Mouse (Mus musculus) heart, embryonic 13.5 days (tissue): Measurements from ENCODE around the gene 2510039O18Rik. TPM values are rescaled to one million over a fixed set of nuclear protein-coding genes. Genes with fewer than 3 reads are reported as not detected.

Experiments used
- ATAC-seq: fragments of 200-750 bp; cut with Nextera tagmentation; 2 replicates; pipeline ENCODE4 v1.8.0; 2017; ENCODE audit warnings: moderate TSS enrichment; ENCODE audit not compliant: insufficient number of reproducible peaks, low FRiP score, low TSS enrichment; ENCODE audit errors: extremely low read depth
- H3K27ac ChIP-seq: fragments of 300-500 bp; sonication (generic); replicated peaks from 2 replicates; pipeline ENCODE4 v1.5.1; 2015; ENCODE audit warnings: moderate library complexity, mild to moderate bottlenecking, inconsistent platforms
- H3K27me3 ChIP-seq: fragments of 300-500 bp; sonication (generic); replicated peaks from 2 replicates; pipeline ENCODE4 v1.6.1; 2015; ENCODE audit warnings: mild to moderate bottlenecking, inconsistent platforms
- H3K36me3 ChIP-seq: fragments of 300-500 bp; sonication (generic); 2 replicates; pipeline ENCODE4 v1.6.1; 2015; ENCODE audit warnings: mild to moderate bottlenecking, inconsistent platforms
- H3K4me1 ChIP-seq: fragments of 300-500 bp; sonication (generic); 2 replicates; pipeline ENCODE4 v1.6.1; 2015; ENCODE audit warnings: inconsistent platforms
- H3K4me2 ChIP-seq: fragments of 300-500 bp; sonication (generic); 2 replicates; pipeline ENCODE4 v1.6.1; 2015; ENCODE audit warnings: inconsistent platforms, mild to moderate bottlenecking, moderate library complexity
- H3K4me3 ChIP-seq: fragments of 300-500 bp; sonication (generic); 2 replicates; pipeline ENCODE4 v1.5.1; 2015; ENCODE audit warnings: moderate library complexity, mild to moderate bottlenecking, inconsistent platforms
- H3K9ac ChIP-seq: fragments of 300-500 bp; sonication (generic); 2 replicates; pipeline ENCODE4 v1.6.1; 2015; ENCODE audit warnings: inconsistent platforms, mild to moderate bottlenecking, moderate library complexity
- H3K9me3 ChIP-seq: fragments of 300-500 bp; sonication (generic); 2 replicates; pipeline ENCODE4 v1.6.1; 2016; ENCODE audit warnings: inconsistent platforms
- WGBS: fragments of 180-500 bp; shearing (Covaris S2); methylation state at CpG from one replicate; pipeline ENCODE4 v1.1.7; 2015; ENCODE audit warnings: mixed read lengths; 5-methylcytosine and 5-hydroxymethylcytosine counted together
- polyA plus RNA-seq: library from polyadenylated mRNA; unstranded; fragments of >200 nt; fragmentation: Nextera tagmentation; extraction: Ambion mirVana; gene quantifications from 2 replicates; pipeline ENCODE4 v1.2.1, GENCODE M21; 2015

Gene 2510039O18Rik
- polyA plus RNA-seq, 1 experiment from 2014 or later: 12.4 TPM

DNA sequence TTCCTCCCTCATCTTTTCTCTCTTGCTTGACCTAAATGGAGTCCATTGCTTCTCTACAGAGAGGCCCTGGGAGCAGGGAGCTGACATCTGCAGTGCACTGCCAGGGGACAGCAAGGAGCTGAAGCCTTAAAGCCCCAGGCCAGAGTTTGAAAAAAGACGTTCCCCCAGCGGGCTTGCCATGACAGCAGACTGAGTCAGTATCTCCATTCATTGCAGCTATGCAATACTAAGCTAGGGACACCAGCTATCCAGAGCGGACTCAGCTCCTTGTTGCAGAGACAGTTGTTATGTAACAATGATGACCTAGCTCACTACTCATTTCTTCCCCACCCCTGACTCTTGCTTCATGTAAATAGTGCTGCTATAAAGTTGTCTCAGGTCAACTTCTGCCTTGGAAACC lies 54.6 kb downstream of the 2510039O18Rik start:
- WGBS: 80% methylated on average over 3 of the region's 3 CpGs
- no peak overlapping the region for H3K4me2 ChIP-seq
- H3K4me3 ChIP-seq: no peak overlapping the region
- H3K27ac ChIP-seq: no peak overlapping the region
- no peaks in the 10 kb centered on the region for H3K9me3 ChIP-seq
- H3K27me3 ChIP-seq: peaks cover 17% of the 10 kb centered on the region
- no peak for ATAC-seq
- peaks cover 15% of the 10 kb centered on the region for H3K4me1 ChIP-seq
- H3K9ac ChIP-seq: no peak overlapping the region
- no peaks in the 10 kb centered on the region for H3K36me3 ChIP-seq

Other genes with a start within 250 kb of the 2510039O18Rik start
- not detected in 2 replicates for gene Zfp534, start 238.3 kb upstream of the 2510039O18Rik start, polyA plus RNA-seq
- gene Zfp984, start 131.1 kb upstream of the 2510039O18Rik start, polyA plus RNA-seq: 8.5 and 9.1 TPM in 2 replicates
- 3.6 and 3.9 TPM in 2 replicates for gene Zfp933, start 92.5 kb upstream of the 2510039O18Rik start, polyA plus RNA-seq
- gene Miip, start 72.1 kb upstream of the 2510039O18Rik start, polyA plus RNA-seq: 27.2 and 27.6 TPM in 2 replicates
- 7.5 and 8.0 TPM in 2 replicates for gene Fv1, start 71.9 kb upstream of the 2510039O18Rik start, polyA plus RNA-seq
- gene Mfn2, start 36.2 kb upstream of the 2510039O18Rik start, polyA plus RNA-seq: 102 and 105 TPM in 2 replicates
- 43.7 and 49.2 TPM in 2 replicates for gene Plod1, start 4.1 kb upstream of the 2510039O18Rik start, polyA plus RNA-seq
- 187 and 230 TPM in 2 replicates for gene Nppb, start 44.9 kb downstream of the 2510039O18Rik start, polyA plus RNA-seq
- 4,587 and 5,670 TPM in 2 replicates for gene Nppa, start 59.8 kb downstream of the 2510039O18Rik start, polyA plus RNA-seq
- gene Clcn6, start 97.9 kb downstream of the 2510039O18Rik start, polyA plus RNA-seq: 5.8 and 6.5 TPM in 2 replicates
- 11.4 and 11.7 TPM in 2 replicates for gene Mthfr, start 98.2 kb downstream of the 2510039O18Rik start, polyA plus RNA-seq
- 15.4 and 17.6 TPM in 2 replicates for gene Agtrap, start 147.1 kb downstream of the 2510039O18Rik start, polyA plus RNA-seq
- gene Mad2l2, start 189.5 kb downstream of the 2510039O18Rik start, polyA plus RNA-seq: 33.3 and 39.0 TPM in 2 replicates
- 0.03 and 0.05 TPM in 2 replicates for gene Draxin, start 189.8 kb downstream of the 2510039O18Rik start, polyA plus RNA-seq
- gene Fbxo6, start 211.2 kb downstream of the 2510039O18Rik start, polyA plus RNA-seq: 18.6 and 19.6 TPM in 2 replicates
- 20.9 and 26.9 TPM in 2 replicates for gene Fbxo44, start 219.6 kb downstream of the 2510039O18Rik start, polyA plus RNA-seq
- 1.0 and 1.6 TPM in 2 replicates for gene Fbxo2, start 219.7 kb downstream of the 2510039O18Rik start, polyA plus RNA-seq